Mouse (Mus musculus): ENCODE measurements around the gene Selenoh. TPM values are rescaled to one million over a fixed set of nuclear protein-coding genes. Genes with fewer than 3 reads are reported as not detected.

Gene Selenoh
- polyA plus RNA-seq, 1 experiment: 129 TPM

- Histone ChIP-seq H3K36me3 (ENCODE audit: control insufficient read depth, insufficient read depth) (no peaks in the 10 kb centered on the region), H3ac (ENCODE audit: control insufficient read depth, insufficient read length) (no peak overlapping the region), H3K4me3 (no peak overlapping the region), H3K27me3 (ENCODE audit: control insufficient read depth, insufficient read depth, insufficient read length) (no peaks in the 10 kb centered on the region), H3K4me2 (ENCODE audit: low read depth) (no peak overlapping the region), H3K79me2 (ENCODE audit: control insufficient read depth, insufficient read depth) (no peaks in the 10 kb centered on the region)
- no peak for TF ChIP-seq TCF12 (IDR thresholded peaks at IDR 0.05; ENCODE audit: insufficient read depth, poor library complexity, severe bottlenecking)
- no peak for TF ChIP-seq POLR2A (IDR thresholded peaks at IDR 0.05; ENCODE audit: insufficient read length, low read depth)
- no peak for TF ChIP-seq REST (IDR thresholded peaks at IDR 0.05; ENCODE audit: insufficient read depth, insufficient read length)
- no peak for TF ChIP-seq MYOD1 (IDR thresholded peaks at IDR 0.05; ENCODE audit: control insufficient read depth in 1 of 3, insufficient read length in 2 of 3, low read depth in 2 of 3)
- TF ChIP-seq TCF3 (IDR thresholded peaks at IDR 0.05; ENCODE audit: insufficient read length, low read depth): no peak
- no peak for TF ChIP-seq SRF (IDR thresholded peaks at IDR 0.05; ENCODE audit: control insufficient read depth, insufficient read length, low read depth)
- TF ChIP-seq MYOG (IDR thresholded peaks at IDR 0.05; ENCODE audit: control insufficient read depth in 1 of 3, insufficient read depth in 1 of 3, insufficient read length in 2 of 3, low read depth in 2 of 3): no peak
- TF ChIP-seq POLR2AphosphoS2 (IDR thresholded peaks at IDR 0.05; ENCODE audit: insufficient read length, low read depth): no peak
- no peak for TF ChIP-seq E2F4 (IDR thresholded peaks at IDR 0.05; ENCODE audit: insufficient read depth)
- no peak for TF ChIP-seq CEBPB (IDR thresholded peaks at IDR 0.05; ENCODE audit: insufficient read depth, poor library complexity, severe bottlenecking)
- TF ChIP-seq USF1 (IDR thresholded peaks at IDR 0.05; ENCODE audit: low read depth): no peak
- no peak for TF ChIP-seq MAX (IDR thresholded peaks at IDR 0.05; ENCODE audit: low read depth)
Observed at GRCm38 (mm10) chr2:84660253-84660652, 10.3 kb downstream of the Selenoh start.

DNA sequence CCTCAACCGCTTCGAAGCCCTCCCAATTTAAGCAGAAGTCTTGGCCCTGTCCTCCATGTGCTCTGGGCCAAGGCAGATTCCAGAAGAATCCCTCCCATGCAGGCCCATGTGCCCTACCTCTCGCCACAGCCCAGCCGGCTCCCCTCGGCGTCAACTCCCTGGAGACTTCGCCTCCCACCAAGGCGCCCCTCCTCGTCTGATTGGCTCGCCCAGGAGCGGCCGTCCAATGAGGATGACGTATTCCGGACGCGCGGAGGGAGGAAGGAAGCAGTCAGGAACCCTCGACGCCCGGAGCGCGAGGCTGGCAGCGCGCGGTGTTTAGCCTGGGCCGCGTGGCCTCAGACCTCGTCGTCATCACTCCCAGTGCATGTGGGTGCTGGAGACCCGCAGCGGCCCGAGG is 11.8 kb downstream of the Selenoh start, which contains the start of gene Btbd18:
Btbd18 (plus strand) TSS at position 274 of the 400 bp plus-strand sequence.
- no peak within 1 kb of the TSS for H3K4me2 ChIP-seq (ENCODE audit: low read depth)
- H3ac ChIP-seq (ENCODE audit: control insufficient read depth, insufficient read length): no peak within 1 kb of the TSS
- H3K4me3 ChIP-seq: no peak within 1 kb of the TSS
- no peak for TF ChIP-seq MYOG (IDR thresholded peaks at IDR 0.05; ENCODE audit: control insufficient read depth in 1 of 3, insufficient read depth in 1 of 3, insufficient read length in 2 of 3, low read depth in 2 of 3)
- H3K79me2 ChIP-seq (ENCODE audit: control insufficient read depth, insufficient read depth): no peaks in the 10 kb centered on the region
- H3K27me3 ChIP-seq (ENCODE audit: control insufficient read depth, insufficient read depth, insufficient read length): no peaks in the 10 kb centered on the region
- no peaks in the 10 kb centered on the region for H3K36me3 ChIP-seq (ENCODE audit: control insufficient read depth, insufficient read depth)

- Histone ChIP-seq H3K4me3 (no peak overlapping the region), H3K79me2 (ENCODE audit: control insufficient read depth, insufficient read depth) (no peaks in the 10 kb centered on the region), H3K4me2 (ENCODE audit: low read depth) (no peak overlapping the region), H3ac (ENCODE audit: control insufficient read depth, insufficient read length) (no peak overlapping the region), H3K27me3 (ENCODE audit: control insufficient read depth, insufficient read depth, insufficient read length) (no peaks in the 10 kb centered on the region), H3K36me3 (ENCODE audit: control insufficient read depth, insufficient read depth) (no peaks in the 10 kb centered on the region)
- no peak for TF ChIP-seq TCF12 (IDR thresholded peaks at IDR 0.05; ENCODE audit: insufficient read depth, poor library complexity, severe bottlenecking)
Observed at GRCm38 (mm10) chr2:84655864-84656263, 14.7 kb downstream of the Selenoh start.

- Histone ChIP-seq H3ac (ENCODE audit: control insufficient read depth, insufficient read length) (no peak overlapping the region), H3K79me2 (ENCODE audit: control insufficient read depth, insufficient read depth) (peaks cover 19% of the 10 kb centered on the region), H3K4me2 (ENCODE audit: low read depth) (no peak overlapping the region), H3K36me3 (ENCODE audit: control insufficient read depth, insufficient read depth) (no peaks in the 10 kb centered on the region), H3K27me3 (ENCODE audit: control insufficient read depth, insufficient read depth, insufficient read length) (no peaks in the 10 kb centered on the region), H3K4me3 (no peak overlapping the region)
- TF ChIP-seq SRF (IDR thresholded peaks at IDR 0.05; ENCODE audit: control insufficient read depth, insufficient read length, low read depth) (no peak), MAX (IDR thresholded peaks at IDR 0.05; ENCODE audit: low read depth) (no peak), MYOG (IDR thresholded peaks at IDR 0.05; ENCODE audit: control insufficient read depth in 1 of 3, insufficient read depth in 1 of 3, insufficient read length in 2 of 3, low read depth in 2 of 3) (no peak), REST (IDR thresholded peaks at IDR 0.05; ENCODE audit: insufficient read depth, insufficient read length) (no peak), TCF12 (IDR thresholded peaks at IDR 0.05; ENCODE audit: insufficient read depth, poor library complexity, severe bottlenecking) (no peak), TCF3 (IDR thresholded peaks at IDR 0.05; ENCODE audit: insufficient read length, low read depth) (no peak), USF1 (IDR thresholded peaks at IDR 0.05; ENCODE audit: low read depth) (no peak), CEBPB (IDR thresholded peaks at IDR 0.05; ENCODE audit: insufficient read depth, poor library complexity, severe bottlenecking) (no peak), E2F4 (IDR thresholded peaks at IDR 0.05; ENCODE audit: insufficient read depth) (no peak), POLR2A (IDR thresholded peaks at IDR 0.05; ENCODE audit: insufficient read length, low read depth) (no peak), POLR2AphosphoS2 (IDR thresholded peaks at IDR 0.05; ENCODE audit: insufficient read length, low read depth) (no peak), MYOD1 (IDR thresholded peaks at IDR 0.05; ENCODE audit: control insufficient read depth in 1 of 3, insufficient read length in 2 of 3, low read depth in 2 of 3) (no peak)
Observed at GRCm38 (mm10) chr2:84653354-84653753, 17.2 kb downstream of the Selenoh start.

- no peaks in the 10 kb centered on the region for H3K27me3 ChIP-seq (ENCODE audit: control insufficient read depth, insufficient read depth, insufficient read length)
- TF ChIP-seq POLR2AphosphoS2 (IDR thresholded peaks at IDR 0.05; ENCODE audit: insufficient read length, low read depth): peak; percentile 78
- peak; percentile 86 for TF ChIP-seq SRF (IDR thresholded peaks at IDR 0.05; ENCODE audit: control insufficient read depth, insufficient read length, low read depth)
- TF ChIP-seq CEBPB (IDR thresholded peaks at IDR 0.05; ENCODE audit: insufficient read depth, poor library complexity, severe bottlenecking): no peak
- TF ChIP-seq MYOG (IDR thresholded peaks at IDR 0.05; ENCODE audit: control insufficient read depth in 1 of 3, insufficient read depth in 1 of 3, insufficient read length in 2 of 3, low read depth in 2 of 3): no peak
- no peak for TF ChIP-seq REST (IDR thresholded peaks at IDR 0.05; ENCODE audit: insufficient read depth, insufficient read length)
- TF ChIP-seq POLR2A (IDR thresholded peaks at IDR 0.05; ENCODE audit: insufficient read length, low read depth): peak; percentile 72
- no peak for TF ChIP-seq USF1 (IDR thresholded peaks at IDR 0.05; ENCODE audit: low read depth)
- TF ChIP-seq MYOD1 (IDR thresholded peaks at IDR 0.05; ENCODE audit: control insufficient read depth in 1 of 3, insufficient read length in 2 of 3, low read depth in 2 of 3): no peak
- no peak for TF ChIP-seq TCF12 (IDR thresholded peaks at IDR 0.05; ENCODE audit: insufficient read depth, poor library complexity, severe bottlenecking)
Observed at GRCm38 (mm10) chr2:84650464-84651195, 19.9 kb downstream of the Selenoh start, which contains the start of gene Ctnnd1. Ctnnd1 (minus strand) TSS chr2:84650765.

More at GRCm38 (mm10) chr2:84650464-84651195, 19.9 kb downstream of the Selenoh start, which contains the start of gene Ctnnd1:
- peak within 1 kb of the TSS; percentile 82 for H3K4me3 ChIP-seq
- peak within 1 kb of the TSS; percentile 14 for H3ac ChIP-seq (ENCODE audit: control insufficient read depth, insufficient read length)
- peaks cover 47% of the 10 kb centered on the region for H3K79me2 ChIP-seq (ENCODE audit: control insufficient read depth, insufficient read depth)
- H3K4me2 ChIP-seq (ENCODE audit: low read depth): peak within 1 kb of the TSS; percentile 99
- H3K36me3 ChIP-seq (ENCODE audit: control insufficient read depth, insufficient read depth): no peaks in the 10 kb centered on the region
